Mouse (Mus musculus): ENCODE measurements around the gene Reln. TPM values are rescaled to one million over a fixed set of nuclear protein-coding genes. Genes with fewer than 3 reads are reported as not detected.

Gene Reln
- polyA plus RNA-seq, 1 experiment: 0.04 TPM

- Histone ChIP-seq H3K36me3 (ENCODE audit: control insufficient read depth, insufficient read depth) (no peaks in the 10 kb centered on the region), H3K4me3 (no peak overlapping the region), H3ac (ENCODE audit: control insufficient read depth, insufficient read length) (no peak overlapping the region), H3K27me3 (ENCODE audit: control insufficient read depth, insufficient read depth, insufficient read length) (peaks cover 9% of the 10 kb centered on the region), H3K4me2 (ENCODE audit: low read depth) (no peak overlapping the region), H3K79me2 (ENCODE audit: control insufficient read depth, insufficient read depth) (no peaks in the 10 kb centered on the region)
- TF ChIP-seq E2F4 (IDR thresholded peaks at IDR 0.05; ENCODE audit: insufficient read depth): no peak
- TF ChIP-seq CEBPB (IDR thresholded peaks at IDR 0.05; ENCODE audit: insufficient read depth, poor library complexity, severe bottlenecking): no peak
- no peak for TF ChIP-seq REST (IDR thresholded peaks at IDR 0.05; ENCODE audit: insufficient read depth, insufficient read length)
- TF ChIP-seq USF1 (IDR thresholded peaks at IDR 0.05; ENCODE audit: low read depth): no peak
- no peak for TF ChIP-seq MYOD1 (IDR thresholded peaks at IDR 0.05; ENCODE audit: control insufficient read depth in 1 of 3, insufficient read length in 2 of 3, low read depth in 2 of 3)
- no peak for TF ChIP-seq MAX (IDR thresholded peaks at IDR 0.05; ENCODE audit: low read depth)
- no peak for TF ChIP-seq TCF12 (IDR thresholded peaks at IDR 0.05; ENCODE audit: insufficient read depth, poor library complexity, severe bottlenecking)
- no peak for TF ChIP-seq POLR2A (IDR thresholded peaks at IDR 0.05; ENCODE audit: insufficient read length, low read depth)
- TF ChIP-seq MYOG (IDR thresholded peaks at IDR 0.05; ENCODE audit: control insufficient read depth in 1 of 3, insufficient read depth in 1 of 3, insufficient read length in 2 of 3, low read depth in 2 of 3): no peak
- TF ChIP-seq TCF3 (IDR thresholded peaks at IDR 0.05; ENCODE audit: insufficient read length, low read depth): no peak
- no peak for TF ChIP-seq SRF (IDR thresholded peaks at IDR 0.05; ENCODE audit: control insufficient read depth, insufficient read length, low read depth)
- no peak for TF ChIP-seq POLR2AphosphoS2 (IDR thresholded peaks at IDR 0.05; ENCODE audit: insufficient read length, low read depth)
Observed at GRCm38 (mm10) chr5:21858653-21859052, 485.8 kb downstream of the Reln start.

GRCm38 (mm10) chr5:21851679-21852340, 492.7 kb downstream of the Reln start:
- TF ChIP-seq MYOG (IDR thresholded peaks at IDR 0.05; ENCODE audit: control insufficient read depth in 1 of 3, insufficient read depth in 1 of 3, insufficient read length in 2 of 3, low read depth in 2 of 3) (no peak), POLR2AphosphoS2 (IDR thresholded peaks at IDR 0.05; ENCODE audit: insufficient read length, low read depth) (no peak), MYOD1 (IDR thresholded peaks at IDR 0.05; ENCODE audit: control insufficient read depth in 1 of 3, insufficient read length in 2 of 3, low read depth in 2 of 3) (peak in 1 of 3 experiments; percentile 11)
- H3K79me2 ChIP-seq (ENCODE audit: control insufficient read depth, insufficient read depth): no peaks in the 10 kb centered on the region
- H3K36me3 ChIP-seq (ENCODE audit: control insufficient read depth, insufficient read depth): no peaks in the 10 kb centered on the region
- no peak overlapping the region for H3K4me3 ChIP-seq
- H3K27me3 ChIP-seq (ENCODE audit: control insufficient read depth, insufficient read depth, insufficient read length): no peaks in the 10 kb centered on the region
- no peak overlapping the region for H3ac ChIP-seq (ENCODE audit: control insufficient read depth, insufficient read length)
- no peak overlapping the region for H3K4me2 ChIP-seq (ENCODE audit: low read depth)

- Histone ChIP-seq H3ac (ENCODE audit: control insufficient read depth, insufficient read length) (no peak overlapping the region), H3K27me3 (ENCODE audit: control insufficient read depth, insufficient read depth, insufficient read length) (peaks cover 2% of the 10 kb centered on the region), H3K4me3 (no peak overlapping the region), H3K36me3 (ENCODE audit: control insufficient read depth, insufficient read depth) (no peaks in the 10 kb centered on the region), H3K79me2 (ENCODE audit: control insufficient read depth, insufficient read depth) (no peaks in the 10 kb centered on the region), H3K4me2 (ENCODE audit: low read depth) (no peak overlapping the region)
- TF ChIP-seq POLR2A (IDR thresholded peaks at IDR 0.05; ENCODE audit: insufficient read length, low read depth) (no peak), MAX (IDR thresholded peaks at IDR 0.05; ENCODE audit: low read depth) (no peak), MYOD1 (IDR thresholded peaks at IDR 0.05; ENCODE audit: control insufficient read depth in 1 of 3, insufficient read length in 2 of 3, low read depth in 2 of 3) (no peak), TCF12 (IDR thresholded peaks at IDR 0.05; ENCODE audit: insufficient read depth, poor library complexity, severe bottlenecking) (no peak), USF1 (IDR thresholded peaks at IDR 0.05; ENCODE audit: low read depth) (no peak), TCF3 (IDR thresholded peaks at IDR 0.05; ENCODE audit: insufficient read length, low read depth) (no peak), MYOG (IDR thresholded peaks at IDR 0.05; ENCODE audit: control insufficient read depth in 1 of 3, insufficient read depth in 1 of 3, insufficient read length in 2 of 3, low read depth in 2 of 3) (no peak), E2F4 (IDR thresholded peaks at IDR 0.05; ENCODE audit: insufficient read depth) (no peak), REST (IDR thresholded peaks at IDR 0.05; ENCODE audit: insufficient read depth, insufficient read length) (no peak), CEBPB (IDR thresholded peaks at IDR 0.05; ENCODE audit: insufficient read depth, poor library complexity, severe bottlenecking) (no peak), POLR2AphosphoS2 (IDR thresholded peaks at IDR 0.05; ENCODE audit: insufficient read length, low read depth) (no peak), SRF (IDR thresholded peaks at IDR 0.05; ENCODE audit: control insufficient read depth, insufficient read length, low read depth) (no peak)
Observed at GRCm38 (mm10) chr5:21847438-21847837, 497.1 kb downstream of the Reln start.

- Histone ChIP-seq H3K79me2 (ENCODE audit: control insufficient read depth, insufficient read depth) (no peaks in the 10 kb centered on the region), H3K36me3 (ENCODE audit: control insufficient read depth, insufficient read depth) (no peaks in the 10 kb centered on the region), H3K4me3 (no peak overlapping the region), H3K27me3 (ENCODE audit: control insufficient read depth, insufficient read depth, insufficient read length) (peaks cover 7% of the 10 kb centered on the region), H3K4me2 (ENCODE audit: low read depth) (no peak overlapping the region), H3ac (ENCODE audit: control insufficient read depth, insufficient read length) (no peak overlapping the region)
- TF ChIP-seq SRF (IDR thresholded peaks at IDR 0.05; ENCODE audit: control insufficient read depth, insufficient read length, low read depth) (no peak), TCF12 (IDR thresholded peaks at IDR 0.05; ENCODE audit: insufficient read depth, poor library complexity, severe bottlenecking) (no peak), USF1 (IDR thresholded peaks at IDR 0.05; ENCODE audit: low read depth) (no peak), MAX (IDR thresholded peaks at IDR 0.05; ENCODE audit: low read depth) (no peak), POLR2A (IDR thresholded peaks at IDR 0.05; ENCODE audit: insufficient read length, low read depth) (no peak), POLR2AphosphoS2 (IDR thresholded peaks at IDR 0.05; ENCODE audit: insufficient read length, low read depth) (no peak), MYOG (IDR thresholded peaks at IDR 0.05; ENCODE audit: control insufficient read depth in 1 of 3, insufficient read depth in 1 of 3, insufficient read length in 2 of 3, low read depth in 2 of 3) (no peak), CEBPB (IDR thresholded peaks at IDR 0.05; ENCODE audit: insufficient read depth, poor library complexity, severe bottlenecking) (no peak), REST (IDR thresholded peaks at IDR 0.05; ENCODE audit: insufficient read depth, insufficient read length) (no peak), MYOD1 (IDR thresholded peaks at IDR 0.05; ENCODE audit: control insufficient read depth in 1 of 3, insufficient read length in 2 of 3, low read depth in 2 of 3) (no peak), E2F4 (IDR thresholded peaks at IDR 0.05; ENCODE audit: insufficient read depth) (no peak), TCF3 (IDR thresholded peaks at IDR 0.05; ENCODE audit: insufficient read length, low read depth) (no peak)
Observed at GRCm38 (mm10) chr5:21846616-21847290, 497.7 kb downstream of the Reln start.
